In the genomic region with DNA sequence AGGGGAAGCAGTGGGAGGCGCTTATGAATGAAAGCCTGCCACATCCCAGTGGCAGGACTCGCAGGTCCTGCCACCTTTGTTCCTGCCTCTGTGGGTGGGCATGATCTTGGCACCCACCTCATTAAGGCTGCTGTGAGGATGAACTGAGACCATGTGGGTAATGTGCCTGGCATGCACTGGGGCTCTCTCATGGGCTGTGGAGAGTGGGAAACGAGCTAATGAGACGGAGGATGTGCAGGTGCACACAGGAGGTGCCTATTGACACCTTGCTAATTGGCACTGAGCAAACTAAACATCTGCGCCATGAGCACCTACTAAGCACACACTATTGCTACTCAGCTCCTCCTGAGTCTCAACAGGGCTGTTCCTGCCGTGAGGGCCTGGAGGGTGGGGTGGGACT, we compare ENCODE assay signal across 24 mouse cellular contexts. TPM values are rescaled to one million over a fixed set of nuclear protein-coding genes. Genes with fewer than 3 reads are reported as not detected.
DNase-seq lines count a peak whose midpoint lies in the region; ATAC-seq and TF ChIP-seq lines count a peak whose summit lies in the region.
"Had no signal": no experiment of that assay in that cellular context is flagged by ENCODE, and none has a peak within 500 bp of the region (broad histone marks: within the 10 kb centered on the region; RNA-seq: fewer than 3 reads in every experiment).

No protein-coding gene starts in this region.

- no peak for TF ChIP-seq CTCF in brain, embryonic 14.5 days (IDR thresholded peaks at IDR 0.05; ENCODE audit: borderline replicate concordance, extremely low read depth, insufficient read depth, insufficient read length)

- no peaks in the 10 kb centered on the region for H3K36me3 ChIP-seq in forebrain, embryonic 11.5 days (ENCODE audit: control insufficient read depth, insufficient read depth, low read length)
- H3K36me3 ChIP-seq in forebrain, embryonic 15.5 days = no peaks in the 10 kb centered on the region
- H3K36me3 ChIP-seq in hindbrain, embryonic 15.5 days = no peaks in the 10 kb centered on the region
- no peaks in the 10 kb centered on the region for H3K36me3 ChIP-seq in hindbrain, embryonic 10.5 days
- no peaks in the 10 kb centered on the region for H3K36me3 ChIP-seq in forebrain, embryonic 14.5 days (ENCODE audit: control insufficient read depth, insufficient read depth, low read length)
- H3K36me3 ChIP-seq: heart, embryonic 10.5 days had no signal

- DNase-seq in forebrain, embryonic 11.5 days (ENCODE audit: low spot score) = no peak
- DNase-seq in hindbrain, embryonic 10.5 days (ENCODE audit: low spot score) = no peak
- peak; percentile 76 for DNase-seq in brain, embryonic 14.5 days (ENCODE audit: low read depth)
- peak; percentile 54 for DNase-seq in forebrain, embryonic 14.5 days (ENCODE audit: low spot score)
- no peak for DNase-seq in kidney, adult 9 months
- DNase-seq: adrenal gland, postnatal 10 days; cerebellum, adult 18-20 months; cerebellum, adult 9-11 months; cerebellum, postnatal 36 days; gastrocnemius, postnatal 10 days; heart, adult 18-20 months; heart, postnatal 10 days; heart, postnatal 4 days; kidney, adult 8-10 months had no signal

- H3K4me3 ChIP-seq in forebrain, embryonic 11.5 days (ENCODE audit: low read depth, low read length) = no peak overlapping the region
- H3K4me3 ChIP-seq in forebrain, embryonic 15.5 days = no peak overlapping the region
- no peak overlapping the region for H3K4me3 ChIP-seq in hindbrain, embryonic 15.5 days
- H3K4me3 ChIP-seq in hindbrain, embryonic 10.5 days = no peak overlapping the region
- no peak overlapping the region for H3K4me3 ChIP-seq in forebrain, embryonic 14.5 days (ENCODE audit: low read depth, low read length)
- H3K4me3 ChIP-seq: heart, embryonic 10.5 days had no signal

- H3K4me2 ChIP-seq in forebrain, embryonic 11.5 days (ENCODE audit: low read depth, low read length, severe bottlenecking) = no peak overlapping the region
- H3K4me2 ChIP-seq in forebrain, embryonic 15.5 days (replicated peaks) = no peak overlapping the region
- no peak overlapping the region for H3K4me2 ChIP-seq in hindbrain, embryonic 15.5 days
- H3K4me2 ChIP-seq in forebrain, embryonic 14.5 days (ENCODE audit: low read length) = no peak overlapping the region

- WGBS in forebrain, embryonic 11.5 days = 41% methylated on average over 6 of the region's 6 CpGs
- WGBS in forebrain, embryonic 15.5 days = 26% methylated on average over 6 of the region's 6 CpGs
- 53% methylated on average over 6 of the region's 6 CpGs for WGBS in hindbrain, embryonic 15.5 days
- 72% methylated on average over 6 of the region's 6 CpGs for WGBS in hindbrain, embryonic 10.5 days
- WGBS in forebrain, embryonic 14.5 days = 23% methylated on average over 6 of the region's 6 CpGs

- no peak for TF ChIP-seq POLR2A in brain, embryonic 14.5 days (IDR thresholded peaks at IDR 0.05; ENCODE audit: borderline replicate concordance, extremely low read depth, insufficient read depth, insufficient read length, poor library complexity, severe bottlenecking)

- H3K27ac ChIP-seq in forebrain, embryonic 11.5 days (ENCODE audit: low read depth, low read length) = no peak overlapping the region
- no peak overlapping the region for H3K27ac ChIP-seq in forebrain, embryonic 15.5 days (replicated peaks)
- no peak overlapping the region for H3K27ac ChIP-seq in hindbrain, embryonic 15.5 days (replicated peaks)
- H3K27ac ChIP-seq in hindbrain, embryonic 10.5 days = no peak overlapping the region
- H3K27ac ChIP-seq in forebrain, embryonic 14.5 days (ENCODE audit: low read depth, low read length) = no peak overlapping the region
- H3K27ac ChIP-seq: heart, embryonic 10.5 days had no signal

- ATAC-seq in forebrain, embryonic 11.5 days (replicated peaks; ENCODE audit: low FRiP score) = peak; percentile 63
- ATAC-seq in forebrain, embryonic 15.5 days (replicated peaks) = no peak; the same call in 1 of the 2 replicates
- 0 out of 2 replicates have a peak, but pooled peaks have one; percentile 19 for ATAC-seq in hindbrain, embryonic 15.5 days (ENCODE audit: low FRiP score, low read depth)
- peak; percentile 72; the same call in 1 of the 2 replicates for ATAC-seq in forebrain, embryonic 14.5 days
- ATAC-seq in erythroblast, adult 5-6 weeks (replicated peaks; ENCODE audit: low FRiP score, poor library complexity, severe bottlenecking) = no peak
- ATAC-seq: inflammation-experienced regulatory T-cells, adult 6 months; intestine, postnatal 0 days had no signal

- H3K9ac ChIP-seq in forebrain, embryonic 11.5 days (ENCODE audit: low read length) = no peak overlapping the region
- H3K9ac ChIP-seq in forebrain, embryonic 15.5 days (replicated peaks) = no peak overlapping the region
- no peak overlapping the region for H3K9ac ChIP-seq in hindbrain, embryonic 15.5 days
- H3K9ac ChIP-seq in forebrain, embryonic 14.5 days (ENCODE audit: low read length) = no peak overlapping the region

- no peaks in the 10 kb centered on the region for H3K9me3 ChIP-seq in forebrain, embryonic 11.5 days (ENCODE audit: control insufficient read depth, low read length)
- no peaks in the 10 kb centered on the region for H3K9me3 ChIP-seq in forebrain, embryonic 15.5 days
- H3K9me3 ChIP-seq in hindbrain, embryonic 15.5 days = no peaks in the 10 kb centered on the region
- no peaks in the 10 kb centered on the region for H3K9me3 ChIP-seq in hindbrain, embryonic 10.5 days
- no peaks in the 10 kb centered on the region for H3K9me3 ChIP-seq in forebrain, embryonic 14.5 days (replicated peaks; ENCODE audit: control insufficient read depth, low read length)
- H3K9me3 ChIP-seq: heart, embryonic 10.5 days had no signal

- H3K4me1 ChIP-seq in forebrain, embryonic 11.5 days (replicated peaks; ENCODE audit: control insufficient read depth, insufficient read depth, low read length) = no peaks in the 10 kb centered on the region
- H3K4me1 ChIP-seq in forebrain, embryonic 15.5 days = no peaks in the 10 kb centered on the region
- no peaks in the 10 kb centered on the region for H3K4me1 ChIP-seq in hindbrain, embryonic 15.5 days (replicated peaks)
- 0 out of 2 replicates have a peak, but pooled peaks cover 7% of the 10 kb centered on the region for H3K4me1 ChIP-seq in hindbrain, embryonic 10.5 days (replicated peaks)
- H3K4me1 ChIP-seq in forebrain, embryonic 14.5 days (ENCODE audit: control insufficient read depth, insufficient read depth, low read length) = no peaks in the 10 kb centered on the region

- no peaks in the 10 kb centered on the region for H3K27me3 ChIP-seq in forebrain, embryonic 11.5 days (ENCODE audit: control insufficient read depth, insufficient read depth, low read length)
- no peaks in the 10 kb centered on the region for H3K27me3 ChIP-seq in forebrain, embryonic 15.5 days
- no peaks in the 10 kb centered on the region for H3K27me3 ChIP-seq in hindbrain, embryonic 15.5 days
- H3K27me3 ChIP-seq in hindbrain, embryonic 10.5 days (ENCODE audit: insufficient read depth, poor library complexity, severe bottlenecking) = no peaks in the 10 kb centered on the region
- no peaks in the 10 kb centered on the region for H3K27me3 ChIP-seq in forebrain, embryonic 14.5 days (replicated peaks; ENCODE audit: control insufficient read depth, insufficient read depth, low read length)

RNA-seq across cellular contexts. Expression of gene Pde2a, which starts 13.5 kb away (rescaled TPM):
- 18.6 and 22.7 TPM in 2 replicates for polyA plus RNA-seq in forebrain, embryonic 11.5 days (2014; fragmentation: Nextera tagmentation; extraction: Ambion mirVana)
- polyA plus RNA-seq in forebrain, embryonic 15.5 days (2015; fragmentation: Nextera tagmentation; extraction: Ambion mirVana) = 42.5 and 46.4 TPM in 2 replicates
- polyA plus RNA-seq in hindbrain, embryonic 15.5 days (2015; fragmentation: Nextera tagmentation; extraction: Ambion mirVana) = 31.3 and 34.8 TPM in 2 replicates
- 18.3 and 30.3 TPM in 2 replicates for polyA plus RNA-seq in hindbrain, embryonic 10.5 days (2016; fragmentation: Nextera tagmentation; extraction: Ambion mirVana)
- 19.4 and 25.1 TPM in 2 replicates for polyA plus RNA-seq in brain, embryonic 14.5 days (2012; rRNA removed)
- 27.0 and 34.7 TPM in 2 replicates for polyA plus RNA-seq in forebrain, embryonic 14.5 days (2014; fragmentation: Nextera tagmentation; extraction: Ambion mirVana)
- total RNA-seq in erythroblast, adult 5-6 weeks (2015; ENCODE audit: low replicate concordance) = 17.5 and 18.6 TPM in 2 replicates
- 13.0 and 16.4 TPM in 2 replicates for total RNA-seq in erythroblast, adult 5-6 weeks (2017; ENCODE audit: low replicate concordance)

RNA-seq across cellular contexts. Expression of gene Gm45837, which starts 24.4 kb away (rescaled TPM):
- polyA plus RNA-seq in forebrain, embryonic 11.5 days (2014; fragmentation: Nextera tagmentation; extraction: Ambion mirVana) = not detected in 2 replicates
- 0.87 TPM in 1 of 2 replicates, not detected in the other for polyA plus RNA-seq in forebrain, embryonic 15.5 days (2015; fragmentation: Nextera tagmentation; extraction: Ambion mirVana)
- not detected in 2 replicates for polyA plus RNA-seq in hindbrain, embryonic 15.5 days (2015; fragmentation: Nextera tagmentation; extraction: Ambion mirVana)
- 0.82 and 1.3 TPM in 2 replicates for polyA plus RNA-seq in hindbrain, embryonic 10.5 days (2016; fragmentation: Nextera tagmentation; extraction: Ambion mirVana)
- polyA plus RNA-seq in brain, embryonic 14.5 days (2012; rRNA removed) = 0.37 and 0.79 TPM in 2 replicates
- polyA plus RNA-seq in forebrain, embryonic 14.5 days (2014; fragmentation: Nextera tagmentation; extraction: Ambion mirVana) = not detected in 2 replicates
- 5.0 TPM in 1 of 2 replicates, not detected in the other for total RNA-seq in erythroblast, adult 5-6 weeks (2015; ENCODE audit: low replicate concordance)
- not detected in 2 replicates for total RNA-seq in erythroblast, adult 5-6 weeks (2017; ENCODE audit: low replicate concordance)
- total RNA-seq: gastrocnemius, postnatal 4 days; heart, postnatal 10 days; MEL had no signal
- polyA plus RNA-seq: C2C12; heart, embryonic 10.5 days; heart, embryonic 14.5 days; intestine, postnatal 0 days had no signal

Comparison
In these comparisons a context has a peak if more than half of its experiments do, and no peak if none do; other contexts are left out.
1. ATAC-seq: peak in forebrain, embryonic 11.5 days (single experiment), hindbrain, embryonic 15.5 days (single experiment) and forebrain, embryonic 14.5 days (single experiment); none in forebrain, embryonic 15.5 days (single experiment) and erythroblast, adult 5-6 weeks (single experiment).
2. DNase-seq: peak in brain, embryonic 14.5 days (single experiment) and forebrain, embryonic 14.5 days (single experiment); none in forebrain, embryonic 11.5 days (single experiment), hindbrain, embryonic 10.5 days (single experiment) and kidney, adult 9 months (single experiment).